Mouse (Mus musculus) hindbrain, embryonic 16.5 days (tissue): ENCODE results near the gene Stx1a. TPM values are rescaled to one million over a fixed set of nuclear protein-coding genes. Genes with fewer than 3 reads are reported as not detected.

Experiments
- ATAC-seq: fragments of 200-750 bp; cut with Nextera tagmentation; 2 replicates; pipeline ENCODE4 v1.8.0; 2017; ENCODE audit warnings: moderate TSS enrichment, moderate library complexity
- H3K27ac ChIP-seq: fragments of 300-500 bp; sonication (generic); 2 replicates; pipeline ENCODE4 v1.5.1; 2014; ENCODE audit warnings: low read depth, mild to moderate bottlenecking, control low read depth, low read length, moderate library complexity
- H3K27me3 ChIP-seq: fragments of 300-500 bp; sonication (generic); replicated peaks from 2 replicates; pipeline ENCODE4 v1.6.1; 2014; ENCODE audit warnings: low read length; ENCODE audit not compliant: control insufficient read depth, insufficient read depth
- H3K36me3 ChIP-seq: fragments of 300-500 bp; sonication (generic); 2 replicates; pipeline ENCODE4 v1.6.1; 2014; ENCODE audit warnings: mild to moderate bottlenecking, low read length, moderate library complexity, mixed read lengths; ENCODE audit not compliant: control insufficient read depth, insufficient read depth
- H3K4me1 ChIP-seq: fragments of 300-500 bp; sonication (generic); 2 replicates; pipeline ENCODE4 v1.6.1; 2014; ENCODE audit warnings: low read depth, low read length; ENCODE audit not compliant: control insufficient read depth, insufficient read depth
- H3K4me2 ChIP-seq: fragments of 300-500 bp; sonication (generic); 2 replicates; pipeline ENCODE4 v1.6.1; 2014; ENCODE audit warnings: mild to moderate bottlenecking, low read length, control low read depth, moderate library complexity
- H3K4me3 ChIP-seq: fragments of 300-500 bp; sonication (generic); 2 replicates; pipeline ENCODE4 v1.5.1; 2014; ENCODE audit warnings: mild to moderate bottlenecking, low read length, control low read depth, moderate library complexity
- H3K9ac ChIP-seq: fragments of 300-500 bp; sonication (generic); 2 replicates; pipeline ENCODE4 v1.6.1; 2014; ENCODE audit warnings: low read depth, mild to moderate bottlenecking, control low read depth, low read length, moderate library complexity
- H3K9me3 ChIP-seq: fragments of 300-500 bp; sonication (generic); 2 replicates; pipeline ENCODE4 v1.6.1; 2014; ENCODE audit warnings: mild to moderate bottlenecking, low read length, moderate library complexity; ENCODE audit not compliant: control insufficient read depth
- WGBS: fragments of 180-500 bp; shearing (Covaris S2); extraction: QIAGEN DNeasy Blood & Tissue Kit; methylation state at CpG from one replicate; pipeline ENCODE4 v1.1.7; 2014; 5-methylcytosine and 5-hydroxymethylcytosine counted together
- polyA plus RNA-seq: library from polyadenylated mRNA; unstranded; fragments of >200 nt; fragmentation: Nextera tagmentation; extraction: Ambion mirVana; gene quantifications from 2 replicates; pipeline ENCODE4 v1.2.1, GENCODE M21; 2015

The Stx1a gene
- polyA plus RNA-seq, 1 experiment from 2014 or later, result 162 TPM

GRCm38 (mm10) chr5:135032581-135032980 lies 9.3 kb downstream of the Stx1a start:
- no peak overlapping the region for H3K4me3 ChIP-seq
- H3K27ac ChIP-seq, result no peak overlapping the region
- H3K4me1 ChIP-seq, result peaks cover 6% of the 10 kb centered on the region
- no peak for ATAC-seq
- no peaks in the 10 kb centered on the region for H3K27me3 ChIP-seq
- H3K9ac ChIP-seq, result no peak overlapping the region
- H3K9me3 ChIP-seq, result no peaks in the 10 kb centered on the region; the same call in 1 of the 2 replicates
- no peak overlapping the region for H3K4me2 ChIP-seq
- 92% methylated on average over 5 of the region's 5 CpGs for WGBS
- peaks cover 5% of the 10 kb centered on the region for H3K36me3 ChIP-seq

- Histone ChIP-seq H3K4me2 (no peak overlapping the region), H3K9me3 (no peaks in the 10 kb centered on the region; the same call in 1 of the 2 replicates), H3K27me3 (no peaks in the 10 kb centered on the region), H3K27ac (no peak overlapping the region), H3K4me3 (no peak overlapping the region), H3K9ac (no peak overlapping the region), H3K36me3 (peaks cover 12% of the 10 kb centered on the region), H3K4me1 (no peaks in the 10 kb centered on the region)
- ATAC-seq, result no peak
- 95% methylated on average over 2 of the region's 2 CpGs for WGBS
Observed at GRCm38 (mm10) chr5:135034593-135034992, 11.3 kb downstream of the Stx1a start.

GRCm38 (mm10) chr5:135035608-135036359 lies 12.5 kb downstream of the Stx1a start:
- Histone ChIP-seq H3K4me1 (no peaks in the 10 kb centered on the region), H3K36me3 (peaks cover 12% of the 10 kb centered on the region), H3K9me3 (no peaks in the 10 kb centered on the region; the same call in 1 of the 2 replicates), H3K4me2 (no peak overlapping the region), H3K9ac (no peak overlapping the region), H3K27me3 (no peaks in the 10 kb centered on the region), H3K27ac (no peak overlapping the region), H3K4me3 (no peak overlapping the region)
- no peak for ATAC-seq
- 64% methylated on average over 18 of the region's 18 CpGs for WGBS

GRCm38 (mm10) chr5:135037946-135038345 lies 14.7 kb downstream of the Stx1a start:
- peaks cover 14% of the 10 kb centered on the region for H3K36me3 ChIP-seq
- no peaks in the 10 kb centered on the region for H3K4me1 ChIP-seq
- no peaks in the 10 kb centered on the region; the same call in 1 of the 2 replicates for H3K9me3 ChIP-seq
- no peak overlapping the region for H3K9ac ChIP-seq
- no peak for ATAC-seq
- H3K4me2 ChIP-seq, result no peak overlapping the region
- no peak overlapping the region for H3K4me3 ChIP-seq
- H3K27me3 ChIP-seq, result no peaks in the 10 kb centered on the region
- 91% methylated on average over 3 of the region's 3 CpGs for WGBS
- H3K27ac ChIP-seq, result no peak overlapping the region

GRCm38 (mm10) chr5:135039541-135039940 lies 16.3 kb downstream of the Stx1a start:
- no peak overlapping the region for H3K27ac ChIP-seq
- no peak for ATAC-seq
- WGBS, result 89% methylated on average over 9 of the region's 9 CpGs

GRCm38 (mm10) chr5:135040059-135040458 lies 16.8 kb downstream of the Stx1a start:
- H3K4me2 ChIP-seq, result no peak overlapping the region
- 39% methylated on average over 6 of the region's 6 CpGs for WGBS
- H3K36me3 ChIP-seq, result peaks cover 20% of the 10 kb centered on the region
- no peaks in the 10 kb centered on the region for H3K27me3 ChIP-seq
- H3K9me3 ChIP-seq, result no peaks in the 10 kb centered on the region
- H3K9ac ChIP-seq, result no peak overlapping the region
- no peak for ATAC-seq
- no peak overlapping the region for H3K27ac ChIP-seq
- no peak overlapping the region for H3K4me3 ChIP-seq
- H3K4me1 ChIP-seq, result no peaks in the 10 kb centered on the region

More at GRCm38 (mm10) chr5:135039541-135039940, 16.3 kb downstream of the Stx1a start:
- no peaks in the 10 kb centered on the region for H3K27me3 ChIP-seq
- 0 out of 2 replicates have a peak overlapping the region, but pooled peaks have one; percentile 18 for H3K9ac ChIP-seq
- H3K36me3 ChIP-seq, result peaks cover 16% of the 10 kb centered on the region
- no peak overlapping the region for H3K4me3 ChIP-seq
- no peaks in the 10 kb centered on the region for H3K4me1 ChIP-seq
- no peaks in the 10 kb centered on the region for H3K9me3 ChIP-seq
- no peak overlapping the region for H3K4me2 ChIP-seq

- 79% methylated on average over 11 of the region's 11 CpGs for WGBS
- H3K27me3 ChIP-seq, result no peaks in the 10 kb centered on the region
- no peak overlapping the region for H3K4me2 ChIP-seq
- peaks cover 23% of the 10 kb centered on the region for H3K36me3 ChIP-seq
- H3K9me3 ChIP-seq, result no peaks in the 10 kb centered on the region
- no peak for ATAC-seq
- no peak overlapping the region for H3K4me3 ChIP-seq
- H3K9ac ChIP-seq, result no peak overlapping the region
- no peaks in the 10 kb centered on the region for H3K4me1 ChIP-seq
- H3K27ac ChIP-seq, result no peak overlapping the region
Observed at GRCm38 (mm10) chr5:135040777-135041176, 17.5 kb downstream of the Stx1a start.

- Histone ChIP-seq H3K27me3 (no peaks in the 10 kb centered on the region), H3K4me3 (no peak overlapping the region), H3K9me3 (no peaks in the 10 kb centered on the region), H3K4me1 (no peaks in the 10 kb centered on the region), H3K27ac (no peak overlapping the region), H3K9ac (no peak overlapping the region), H3K36me3 (peaks cover 25% of the 10 kb centered on the region), H3K4me2 (no peak overlapping the region)
- WGBS, result 31% methylated on average over 20 of the region's 21 CpGs
- 0 out of 2 replicates have a peak, but pooled peaks have one; percentile 37 for ATAC-seq
Observed at GRCm38 (mm10) chr5:135042105-135042788, 19.0 kb downstream of the Stx1a start.

GRCm38 (mm10) chr5:135044575-135044974 lies 21.3 kb downstream of the Stx1a start:
- WGBS, result 94% methylated on average over 3 of the region's 3 CpGs
- Histone ChIP-seq H3K27me3 (no peaks in the 10 kb centered on the region), H3K36me3 (peaks cover 22% of the 10 kb centered on the region), H3K4me3 (no peak overlapping the region), H3K27ac (no peak overlapping the region), H3K9ac (no peak overlapping the region), H3K4me1 (no peaks in the 10 kb centered on the region), H3K4me2 (no peak overlapping the region), H3K9me3 (no peaks in the 10 kb centered on the region)
- no peak for ATAC-seq
